Mouse (Mus musculus) kidney, adult 8-10 months (tissue): ENCODE measurements around the gene Ntrk3.

Experiments
- DNase-seq, 2 experiments: peaks; one replicate each; pipeline ENCODE4 v3.0.0; 2022

Gene Ntrk3

GRCm38 (mm10) chr7:78305770-78306169, 432.0 kb downstream of the Ntrk3 start:
- DNase-seq = no peak

- no peak for DNase-seq
Measured at GRCm38 (mm10) chr7:78305029-78305428, 432.8 kb downstream of the Ntrk3 start.

- DNase-seq = no peak
Measured at GRCm38 (mm10) chr7:78297290-78297689, 440.5 kb downstream of the Ntrk3 start.

- no peak for DNase-seq
Measured at GRCm38 (mm10) chr7:78294322-78294721, 443.5 kb downstream of the Ntrk3 start.

GRCm38 (mm10) chr7:78290186-78290585, 447.6 kb downstream of the Ntrk3 start:
- no peak for DNase-seq

GRCm38 (mm10) chr7:78286516-78287238, 451.1 kb downstream of the Ntrk3 start:
- no peak for DNase-seq

GRCm38 (mm10) chr7:78269506-78270250, 468.1 kb downstream of the Ntrk3 start:
- DNase-seq = no peak

GRCm38 (mm10) chr7:78267461-78268007, 470.3 kb downstream of the Ntrk3 start:
- DNase-seq = no peak

GRCm38 (mm10) chr7:78264432-78265002, 473.3 kb downstream of the Ntrk3 start:
- DNase-seq = no peak

- DNase-seq = no peak
Measured at GRCm38 (mm10) chr7:78261420-78262125, 476.2 kb downstream of the Ntrk3 start.

GRCm38 (mm10) chr7:78258151-78258550, 479.7 kb downstream of the Ntrk3 start:
- DNase-seq = no peak

- no peak for DNase-seq
Measured at GRCm38 (mm10) chr7:78253777-78254385, 483.9 kb downstream of the Ntrk3 start.

- DNase-seq = no peak
Measured at GRCm38 (mm10) chr7:78248119-78248642, 489.6 kb downstream of the Ntrk3 start.

GRCm38 (mm10) chr7:78239012-78239411, 498.8 kb downstream of the Ntrk3 start:
- DNase-seq = no peak

GRCm38 (mm10) chr7:78221668-78222067, 516.1 kb downstream of the Ntrk3 start:
- DNase-seq = no peak

- no peak for DNase-seq
Measured at GRCm38 (mm10) chr7:78220949-78221348, 516.9 kb downstream of the Ntrk3 start.

GRCm38 (mm10) chr7:78190931-78191653, 546.7 kb downstream of the Ntrk3 start:
- no peak for DNase-seq

- no peak for DNase-seq
Measured at GRCm38 (mm10) chr7:78185578-78185977, 552.2 kb downstream of the Ntrk3 start.

- no peak for DNase-seq
Measured at GRCm38 (mm10) chr7:78183396-78183795, 554.4 kb downstream of the Ntrk3 start.

GRCm38 (mm10) chr7:78179996-78180665, 557.7 kb downstream of the Ntrk3 start:
- no peak for DNase-seq
